Mouse (Mus musculus) forebrain, embryonic 14.5 days (tissue): Measurements from ENCODE around the gene Cck. TPM values are rescaled to one million over a fixed set of nuclear protein-coding genes. Genes with fewer than 3 reads are reported as not detected.

ENCODE experiments used
- ATAC-seq: fragments of 200-750 bp; cut with Nextera tagmentation; 2 replicates; pipeline ENCODE4 v1.8.0; 2017; ENCODE audit warnings: mild to moderate bottlenecking, moderate library complexity
- DNase-seq: peaks from one replicate; pipeline ENCODE4 v3.0.0-alpha.2; 2015; ENCODE audit warnings: low spot score
- H3K27ac ChIP-seq: fragments of 300-500 bp; sonication (generic); 2 replicates; pipeline ENCODE4 v1.5.1; 2014; ENCODE audit warnings: low read depth, mild to moderate bottlenecking, control low read depth, low read length, moderate library complexity
- H3K27me3 ChIP-seq: fragments of 300-500 bp; sonication (generic); replicated peaks from 2 replicates; pipeline ENCODE4 v1.6.1; 2014; ENCODE audit warnings: low read length, control low read depth, mixed read lengths; ENCODE audit not compliant: control insufficient read depth, insufficient read depth
- H3K36me3 ChIP-seq: fragments of 300-500 bp; sonication (generic); 2 replicates; pipeline ENCODE4 v1.6.1; 2014; ENCODE audit warnings: low read length, control low read depth; ENCODE audit not compliant: control insufficient read depth, insufficient read depth
- H3K4me1 ChIP-seq: fragments of 300-500 bp; sonication (generic); 2 replicates; pipeline ENCODE4 v1.6.1; 2014; ENCODE audit warnings: antibody characterized with exemption, low read length, control low read depth; ENCODE audit not compliant: control insufficient read depth, insufficient read depth
- H3K4me2 ChIP-seq: fragments of 300-500 bp; sonication (generic); 2 replicates; pipeline ENCODE4 v1.6.1; 2014; ENCODE audit warnings: mild to moderate bottlenecking, control low read depth, low read length
- H3K4me3 ChIP-seq: fragments of 300-500 bp; sonication (generic); 2 replicates; pipeline ENCODE4 v1.5.1; 2014; ENCODE audit warnings: low read depth, low read length, control low read depth
- H3K9ac ChIP-seq: fragments of 300-500 bp; sonication (generic); 2 replicates; pipeline ENCODE4 v1.6.1; 2014; ENCODE audit warnings: mild to moderate bottlenecking, low read length, control low read depth, moderate library complexity
- H3K9me3 ChIP-seq: fragments of 300-500 bp; sonication (generic); replicated peaks from 2 replicates; pipeline ENCODE4 v1.6.1; 2016; ENCODE audit warnings: low read length, control low read depth, mixed read lengths; ENCODE audit not compliant: control insufficient read depth
- whole genome bisulfite sequencing: fragments of 180-500 bp; shearing (Covaris S2); extraction: QIAGEN DNeasy Blood & Tissue Kit; methylation state at CpG from one replicate; pipeline ENCODE4 v1.1.7; 2014; 5-methylcytosine and 5-hydroxymethylcytosine counted together
- polyA plus RNA-seq: library from polyadenylated mRNA; unstranded; fragments of >200 nt; fragmentation: Nextera tagmentation; extraction: Ambion mirVana; gene quantifications from 2 replicates; pipeline ENCODE4 v1.2.1, GENCODE M21; 2014

Gene Cck
- polyA plus RNA-seq, 1 experiment from 2014 or later, result 30.2 TPM

DNA sequence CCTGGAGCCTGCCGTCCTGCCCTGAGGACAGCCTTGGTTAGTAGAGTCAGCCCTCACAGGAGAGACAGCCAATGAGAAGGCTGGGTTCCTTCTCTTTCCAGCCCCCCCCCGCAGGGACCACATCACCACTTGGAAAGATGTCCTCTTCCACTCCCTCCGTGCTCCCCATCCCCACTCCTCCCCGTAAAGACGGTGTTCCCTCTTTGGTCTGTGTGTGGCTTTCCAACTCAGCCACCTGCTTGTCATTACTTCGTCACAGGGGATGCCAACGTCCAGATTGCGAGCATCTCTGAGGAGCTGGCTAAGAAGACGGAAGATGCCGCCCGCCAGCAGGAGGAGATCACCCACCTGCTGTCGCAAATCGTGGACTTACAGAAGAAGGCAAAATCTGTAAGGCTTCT lies 49.1 kb downstream of the Cck start:
- H3K4me3 ChIP-seq, result no peak overlapping the region
- no peak overlapping the region for H3K9ac ChIP-seq
- peaks cover 86% of the 10 kb centered on the region for H3K36me3 ChIP-seq
- 85% methylated on average over 13 of the region's 13 CpGs for WGBS
- ATAC-seq, result peak; percentile 66; the same call in 1 of the 2 replicates
- no peaks in the 10 kb centered on the region for H3K9me3 ChIP-seq
- H3K4me1 ChIP-seq, result peaks cover 2% of the 10 kb centered on the region; the same call in 1 of the 2 replicates
- H3K27me3 ChIP-seq, result no peaks in the 10 kb centered on the region
- no peak overlapping the region for H3K4me2 ChIP-seq
- peak overlapping the region; percentile 3; the same call in 1 of the 2 replicates for H3K27ac ChIP-seq
- DNase-seq, result peak; percentile 72

DNA sequence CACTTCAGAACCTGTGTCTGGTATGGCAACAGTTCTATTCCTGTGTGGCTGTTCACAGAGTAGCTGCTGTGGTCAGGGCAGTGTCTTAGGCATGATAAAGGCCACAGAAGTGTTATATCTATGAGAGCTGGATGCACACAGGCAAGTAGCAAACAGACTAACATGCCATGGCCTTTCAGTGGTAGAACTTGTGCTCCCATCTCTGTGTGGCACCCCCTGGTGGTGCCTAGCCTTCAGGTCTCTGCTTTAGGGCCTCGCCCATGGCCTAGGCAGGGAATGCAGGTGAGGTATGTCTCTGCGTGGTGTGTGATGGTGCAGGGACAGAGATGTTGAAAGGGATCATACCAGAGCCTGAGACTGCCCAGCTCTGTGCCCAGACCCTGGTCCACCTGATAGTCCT lies 50.1 kb downstream of the Cck start:
- Histone ChIP-seq H3K9me3 (no peaks in the 10 kb centered on the region), H3K27ac (peak overlapping the region; percentile 0; the same call in 1 of the 2 replicates), H3K36me3 (peaks cover 84% of the 10 kb centered on the region), H3K9ac (no peak overlapping the region), H3K4me2 (no peak overlapping the region), H3K27me3 (no peaks in the 10 kb centered on the region), H3K4me3 (no peak overlapping the region), H3K4me1 (peaks cover 2% of the 10 kb centered on the region; the same call in 1 of the 2 replicates)
- WGBS, result 82% methylated on average over 2 of the region's 2 CpGs
- ATAC-seq (no peak), DNase-seq (no peak)

DNA sequence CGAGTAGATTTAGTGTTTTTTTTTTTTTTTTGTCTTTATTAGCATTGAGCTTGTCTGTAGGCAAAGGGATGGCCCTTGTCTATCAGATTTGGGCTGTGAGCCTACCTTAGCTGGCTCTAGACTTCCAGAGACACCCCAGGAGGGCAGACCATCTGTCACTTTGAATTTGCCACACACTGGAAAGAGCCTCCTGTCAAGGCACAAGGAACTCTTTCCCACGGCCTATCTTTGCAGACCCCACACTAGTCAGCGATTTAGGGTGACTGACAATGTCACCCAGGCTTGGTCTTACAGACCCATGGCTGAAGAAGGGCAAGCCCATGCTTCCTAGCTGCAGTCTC lies 51.2 kb downstream of the Cck start:
- no peak overlapping the region for H3K4me2 ChIP-seq
- peak overlapping the region; percentile 18; the same call in 1 of the 2 replicates for H3K27ac ChIP-seq
- H3K9me3 ChIP-seq, result no peaks in the 10 kb centered on the region
- ATAC-seq (no peak), DNase-seq (peak; percentile 56)
- WGBS, result 72% methylated on average over 3 of the region's 3 CpGs
- no peak overlapping the region for H3K4me3 ChIP-seq
- H3K36me3 ChIP-seq, result peaks cover 73% of the 10 kb centered on the region
- no peaks in the 10 kb centered on the region for H3K27me3 ChIP-seq
- no peak overlapping the region for H3K9ac ChIP-seq
- H3K4me1 ChIP-seq, result peaks cover 2% of the 10 kb centered on the region; the same call in 1 of the 2 replicates

DNA sequence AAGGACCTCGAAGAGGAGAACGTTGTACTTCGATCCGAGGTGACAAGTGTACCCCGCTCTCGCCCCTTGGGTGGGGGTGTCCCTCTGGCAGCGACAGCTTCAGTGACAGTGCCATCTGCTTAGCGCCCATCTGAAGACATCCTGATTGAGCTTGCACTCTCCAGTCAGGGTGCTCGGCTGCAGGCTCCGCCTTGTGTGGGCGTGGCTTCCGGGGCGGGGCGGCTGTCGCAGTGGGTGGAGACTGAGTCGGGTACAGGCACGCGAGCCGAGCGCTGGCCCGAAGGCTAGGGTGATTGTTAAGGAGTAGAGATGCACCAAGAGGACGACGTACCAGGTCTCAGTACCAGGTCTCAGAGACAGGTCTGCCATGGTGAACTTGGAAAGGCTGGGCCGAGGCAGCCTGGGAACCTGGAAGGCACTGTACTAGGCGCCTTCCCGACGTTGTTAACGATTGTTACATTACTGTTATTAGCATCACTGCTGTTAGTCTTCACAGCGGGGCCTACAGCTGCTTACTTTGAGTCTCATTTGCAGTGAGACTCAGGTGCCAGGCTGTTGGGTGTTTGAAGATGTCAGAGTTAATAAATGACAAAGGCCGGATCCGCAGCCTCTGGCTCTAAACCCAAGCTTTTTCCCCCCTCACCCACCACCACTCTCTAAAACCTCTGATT lies 51.7 kb downstream of the Cck start:
- DNase-seq (peak; percentile 40), ATAC-seq (no peak)

DNA sequence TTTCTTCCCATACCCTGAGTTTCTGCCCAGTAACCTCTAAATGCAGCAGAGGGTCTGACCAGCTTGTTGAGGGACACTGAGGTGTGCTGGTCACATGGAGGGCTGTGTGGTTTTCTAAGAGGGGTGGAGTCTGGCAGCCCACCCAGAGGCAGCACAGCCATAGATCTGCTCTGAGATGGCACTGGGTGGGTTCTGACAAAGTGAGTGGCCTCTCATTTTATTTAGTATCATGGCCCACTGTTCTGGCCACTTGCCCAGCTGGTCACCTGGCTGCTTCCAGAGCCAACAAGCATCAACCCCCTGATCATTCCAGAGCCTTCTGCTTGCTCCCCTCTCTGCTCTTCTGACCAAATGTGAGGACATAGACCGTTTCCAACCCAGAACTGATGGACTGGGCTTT lies 53.3 kb downstream of the Cck start:
- Histone ChIP-seq H3K27me3 (no peaks in the 10 kb centered on the region), H3K27ac (no peak overlapping the region), H3K4me3 (no peak overlapping the region), H3K36me3 (peaks cover 51% of the 10 kb centered on the region), H3K9me3 (no peaks in the 10 kb centered on the region), H3K4me2 (no peak overlapping the region), H3K4me1 (peaks cover 2% of the 10 kb centered on the region; the same call in 1 of the 2 replicates), H3K9ac (no peak overlapping the region)
- DNase-seq (no peak), ATAC-seq (no peak)
- WGBS, result 82% methylated on average over 1 of the region's 1 CpGs

More for the DNA sequence above, 51.7 kb downstream of the Cck start:
- Histone ChIP-seq H3K36me3 (peaks cover 68% of the 10 kb centered on the region), H3K27me3 (no peaks in the 10 kb centered on the region), H3K9me3 (no peaks in the 10 kb centered on the region), H3K4me1 (peaks cover 2% of the 10 kb centered on the region; the same call in 1 of the 2 replicates), H3K9ac (no peak overlapping the region), H3K4me2 (no peak overlapping the region), H3K27ac (peak overlapping the region; percentile 68), H3K4me3 (no peak overlapping the region)
- WGBS, result 67% methylated on average over 31 of the region's 31 CpGs

Other genes starting within 250 kb of the Cck start
- gene Ulk4, start 218.5 kb downstream of the Cck start, polyA plus RNA-seq, result 105 and 131 TPM in 2 replicates
- 40.3 and 58.5 TPM in 2 replicates for gene Trak1, start 198.2 kb downstream of the Cck start, polyA plus RNA-seq
- gene Lyzl4, start 146.4 kb upstream of the Cck start, polyA plus RNA-seq, result 0.18 TPM in 1 of 2 replicates, not detected in the other
- 0.38 and 0.46 TPM in 2 replicates for gene Vipr1, start 147.0 kb upstream of the Cck start, polyA plus RNA-seq
- 20.5 and 24.1 TPM in 2 replicates for gene Sec22c, start 209.8 kb upstream of the Cck start, polyA plus RNA-seq
- 149 and 186 TPM in 2 replicates for gene Ss18l2, start 214.6 kb upstream of the Cck start, polyA plus RNA-seq
- gene Nktr, start 223.5 kb upstream of the Cck start, polyA plus RNA-seq, result 41.5 and 53.0 TPM in 2 replicates